Mouse (Mus musculus) heart, embryonic 11.5 days (tissue): ENCODE data around the gene Wdr82. TPM values are rescaled to one million over a fixed set of nuclear protein-coding genes. Genes with fewer than 3 reads are reported as not detected.
A peak's percentile ranks its signal among the peaks of the same experiment; 100 is the strongest.

Experiments
- ATAC-seq: fragments of 200-750 bp; cut with Nextera tagmentation; replicated peaks from 2 replicates; pipeline ENCODE4 v1.8.0; 2017; ENCODE audit warnings: moderate library complexity; ENCODE audit not compliant: insufficient number of reproducible peaks, low FRiP score, low TSS enrichment
- H3K27ac ChIP-seq: fragments of 300-500 bp; sonication (generic); 2 replicates; pipeline ENCODE4 v1.5.1; 2014; ENCODE audit warnings: mild to moderate bottlenecking, low read depth, low read length
- H3K27me3 ChIP-seq: fragments of 300-500 bp; sonication (generic); 2 replicates; pipeline ENCODE4 v1.6.1; 2014; ENCODE audit warnings: mild to moderate bottlenecking, low read length, mixed read lengths; ENCODE audit not compliant: control insufficient read depth, insufficient read depth
- H3K36me3 ChIP-seq: fragments of 300-500 bp; sonication (generic); 2 replicates; pipeline ENCODE4 v1.6.1; 2014; ENCODE audit warnings: mild to moderate bottlenecking, low read length, moderate library complexity, mixed read lengths; ENCODE audit not compliant: control insufficient read depth, insufficient read depth
- H3K4me1 ChIP-seq: fragments of 300-500 bp; sonication (generic); 2 replicates; pipeline ENCODE4 v1.6.1; 2014; ENCODE audit warnings: low read length; ENCODE audit not compliant: control insufficient read depth, insufficient read depth
- H3K4me2 ChIP-seq: fragments of 300-500 bp; sonication (generic); 2 replicates; pipeline ENCODE4 v1.6.1; 2014; ENCODE audit warnings: mild to moderate bottlenecking, moderate library complexity
- H3K4me3 ChIP-seq: fragments of 300-500 bp; sonication (generic); 2 replicates; pipeline ENCODE4 v1.5.1; 2014; ENCODE audit warnings: low read depth, low read length
- H3K9ac ChIP-seq: fragments of 300-500 bp; sonication (generic); 2 replicates; pipeline ENCODE4 v1.6.1; 2014; ENCODE audit warnings: mild to moderate bottlenecking, low read depth, low read length, moderate library complexity
- H3K9me3 ChIP-seq: fragments of 300-500 bp; sonication (generic); replicated peaks from 2 replicates; pipeline ENCODE4 v1.6.1; 2016; ENCODE audit warnings: low read length; ENCODE audit not compliant: control insufficient read depth
- WGBS: fragments of 180-500 bp; shearing (Covaris S2); extraction: QIAGEN DNeasy Blood & Tissue Kit; methylation state at CpG from one replicate; pipeline ENCODE4 v1.1.7; 2014; ENCODE audit not compliant: insufficient replicate concordance; 5-methylcytosine and 5-hydroxymethylcytosine counted together
- microRNA counts: library from miRNA; unstranded; fragments of <30 nt; microRNA quantifications from one replicate; lab custom pipeline; 2015
- microRNA-seq: library from miRNA; unstranded; fragments of <30 nt; microRNA quantifications from one replicate; pipeline ENCODE4, GENCODE M21; 2016; ENCODE audit warnings: borderline number of aligned reads
- polyA plus RNA-seq: library from polyadenylated mRNA; unstranded; fragments of >200 nt; fragmentation: Nextera tagmentation; extraction: Ambion mirVana; gene quantifications from 2 replicates; pipeline ENCODE4 v1.2.1, GENCODE M21; 2014

Gene Wdr82
- polyA plus RNA-seq, 1 experiment from 2014 or later = 24.4 TPM

- no peak overlapping the region for H3K4me3 ChIP-seq
- no peak for ATAC-seq
- H3K9ac ChIP-seq = no peak overlapping the region
- H3K9me3 ChIP-seq = no peaks in the 10 kb centered on the region
- no peak overlapping the region for H3K27ac ChIP-seq
- peaks cover 11% of the 10 kb centered on the region for H3K4me1 ChIP-seq
- no peak overlapping the region for H3K4me2 ChIP-seq
- H3K36me3 ChIP-seq = peaks cover 56% of the 10 kb centered on the region
- WGBS = 82% methylated on average over 3 of the region's 3 CpGs
- H3K27me3 ChIP-seq = no peaks in the 10 kb centered on the region
Observed at GRCm38 (mm10) chr9:106236818-106237211, 66.1 kb downstream of the Wdr82 start.

DNA sequence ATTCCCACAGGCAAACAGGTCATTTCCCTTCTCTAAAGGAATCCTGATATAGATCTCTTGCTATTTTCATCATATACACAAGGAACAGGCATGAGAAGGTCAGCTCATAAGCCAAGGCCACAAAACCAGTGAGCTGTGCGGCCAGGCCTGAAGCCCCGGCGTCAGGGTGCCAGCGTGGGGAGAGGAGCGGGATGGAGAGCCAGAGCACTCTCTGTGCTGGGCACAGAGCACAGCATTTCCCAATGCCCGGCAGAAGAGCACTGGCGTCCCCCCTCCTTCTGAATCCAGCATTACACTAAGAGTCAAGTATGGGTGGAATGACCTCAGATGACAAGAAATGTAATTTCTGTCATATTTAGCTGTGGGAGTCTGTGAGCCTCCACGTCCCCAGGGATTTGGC lies 66.7 kb downstream of the Wdr82 start:
- Histone ChIP-seq H3K9me3 (no peaks in the 10 kb centered on the region), H3K27me3 (no peaks in the 10 kb centered on the region), H3K4me3 (no peak overlapping the region), H3K36me3 (peaks cover 58% of the 10 kb centered on the region), H3K27ac (no peak overlapping the region), H3K4me2 (no peak overlapping the region), H3K4me1 (peaks cover 11% of the 10 kb centered on the region), H3K9ac (no peak overlapping the region)
- WGBS = 90% methylated on average over 8 of the region's 8 CpGs
- ATAC-seq = no peak

GRCm38 (mm10) chr9:106237878-106238277 lies 67.2 kb downstream of the Wdr82 start:
- peaks cover 53% of the 10 kb centered on the region for H3K36me3 ChIP-seq
- H3K4me2 ChIP-seq = no peak overlapping the region
- no peak overlapping the region for H3K27ac ChIP-seq
- no peak overlapping the region for H3K9ac ChIP-seq
- H3K9me3 ChIP-seq = no peaks in the 10 kb centered on the region
- H3K4me1 ChIP-seq = peaks cover 11% of the 10 kb centered on the region
- WGBS = 90% methylated on average over 10 of the region's 10 CpGs
- H3K27me3 ChIP-seq = no peaks in the 10 kb centered on the region
- H3K4me3 ChIP-seq = no peak overlapping the region
- ATAC-seq = no peak

MicroRNAs encoded within 50 kb of the gene (microRNA counts, 519-probe panel; counts per million panel counts)
- microRNA mmu-let-7g (lab: Ali Mortazavi, UCI) = 6,809 counts per million, percentile 89 among the panel's probes with 10 or more counts

Small RNAs within 50 kb of the gene (microRNA-seq; reads per million reads assigned to microRNA genes)
- gene Mir135a-1 (1.0 reads per million, percentile 13 among the genes with 10 or more reads in this experiment), gene Mirlet7g (22,724 reads per million, percentile 98 among the genes with 10 or more reads in this experiment)

Other genes starting within 250 kb of the Wdr82 start
- not detected in 2 replicates for gene Col6a5, start 210.3 kb upstream of the Wdr82 start, polyA plus RNA-seq
- gene Col6a4, start 74.1 kb upstream of the Wdr82 start, polyA plus RNA-seq = 0.06 TPM in 1 of 2 replicates, not detected in the other
- 0.57 and 1.1 TPM in 2 replicates for gene Glyctk, start 12.8 kb upstream of the Wdr82 start, polyA plus RNA-seq
- 20.6 and 23.5 TPM in 2 replicates for gene Ppm1m, start 28.8 kb downstream of the Wdr82 start, polyA plus RNA-seq
- 55.6 and 62.2 TPM in 2 replicates for gene Twf2, start 32.2 kb downstream of the Wdr82 start, polyA plus RNA-seq
- gene Tlr9, start 51.7 kb downstream of the Wdr82 start, polyA plus RNA-seq = not detected in 2 replicates
- 121 and 128 TPM in 2 replicates for gene Alas1, start 77.7 kb downstream of the Wdr82 start, polyA plus RNA-seq
- gene Poc1a, start 110.1 kb downstream of the Wdr82 start, polyA plus RNA-seq = 28.4 and 31.1 TPM in 2 replicates
- 19.8 and 22.0 TPM in 2 replicates for gene Dusp7, start 197.7 kb downstream of the Wdr82 start, polyA plus RNA-seq